Mouse (Mus musculus) gastrocnemius, postnatal 4 days (tissue): Measurements from ENCODE around the gene Olfr1212. TPM values are rescaled to one million over a fixed set of nuclear protein-coding genes. Genes with fewer than 3 reads are reported as not detected.

Source experiments
- DNase-seq, 2 experiments: peaks; one replicate each; pipeline ENCODE4 v3.0.0; 2021 to 2022; ENCODE audit warnings: low spot score in 2 of 2, mixed read lengths in 2 of 2
- long read RNA-seq, 2 experiments: library from polyadenylated mRNA; stranded (forward); transcript quantifications; one replicate each; pipeline ENCODE4 v2.0.0; 2021
- total RNA-seq, 2 experiments: library from RNA; stranded (reverse); gene quantifications; 2 replicates each; pipeline ENCODE4 v1.2.3; 2021

Olfr1212 gene
- total RNA-seq = not detected
- long read RNA-seq, experiment 1 = 0 reads
- long read RNA-seq, experiment 2 = 0 reads

- no peak for DNase-seq
Measured at GRCm38 (mm10) chr2:88953669-88954068, at the start of gene Olfr1212. Olfr1212 (plus strand) TSS chr2:88953969.

GRCm38 (mm10) chr2:88915057-88915456 lies 38.7 kb upstream of the Olfr1212 start, which contains the start of gene Olfr1209:
Olfr1209 (minus strand) TSS chr2:88915157.
- no peak for DNase-seq

GRCm38 (mm10) chr2:88938011-88938410 lies 15.8 kb upstream of the Olfr1212 start, which contains the start of gene Olfr1211:
Olfr1211 (minus strand) TSS chr2:88938111.
- no peak for DNase-seq

DNA sequence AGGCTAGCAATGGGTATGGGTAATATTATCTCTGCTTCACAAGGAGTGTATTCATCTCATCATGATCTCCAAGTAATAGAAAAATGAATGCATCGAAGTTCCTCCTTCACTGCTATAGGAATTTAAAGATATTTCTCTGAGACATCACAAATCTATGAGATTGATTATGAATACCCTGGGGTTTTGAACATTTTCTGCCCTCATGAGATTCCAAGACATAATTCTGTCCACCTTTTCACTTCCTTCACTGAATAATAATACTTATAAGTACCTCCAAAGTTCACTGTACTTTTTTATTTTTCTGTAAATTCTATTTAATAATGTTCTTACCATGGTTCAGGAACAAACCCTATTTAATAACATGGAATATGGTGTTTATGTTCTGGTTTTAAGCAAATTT lies 26.4 kb downstream of the Olfr1212 start, which contains the start of gene Gm13762:
Gene Gm13762, minus strand, starts transcription at position 101 of the 400 bp plus-strand sequence.
- DNase-seq = no peak

- DNase-seq = no peak
Measured at GRCm38 (mm10) chr2:88992553-88992952, 38.8 kb downstream of the Olfr1212 start, which contains the start of gene Olfr1214. Olfr1214 (minus strand) TSS chr2:88992653.

- no peak for DNase-seq
Measured at GRCm38 (mm10) chr2:89006873-89007272, 53.1 kb downstream of the Olfr1212 start, which contains the start of gene Olfr1215. Olfr1215 (minus strand) TSS chr2:89006973.

Other genes with a start within 250 kb of the Olfr1212 start
- gene Olfr1196, start 249.4 kb upstream of the Olfr1212 start, total RNA-seq = not detected
- gene Olfr1197, start 221.6 kb upstream of the Olfr1212 start, total RNA-seq = not detected
- not detected for gene Olfr1198, start 202.6 kb upstream of the Olfr1212 start, total RNA-seq
- not detected for gene Olfr1199, start 193.5 kb upstream of the Olfr1212 start, total RNA-seq
- not detected for gene Olfr1200, start 183.5 kb upstream of the Olfr1212 start, total RNA-seq
- not detected for gene Olfr1201, start 160.9 kb upstream of the Olfr1212 start, total RNA-seq
- gene Olfr1202, start 139.5 kb upstream of the Olfr1212 start, total RNA-seq = under 1 TPM in 1 of 2 experiments, not detected in 1; 0.07 TPM
- not detected for gene Olfr1205, start 124.2 kb upstream of the Olfr1212 start, total RNA-seq
- gene Olfr1204, start 104.7 kb upstream of the Olfr1212 start, total RNA-seq = not detected
- not detected for gene Olfr1206, start 90.7 kb upstream of the Olfr1212 start, total RNA-seq
- not detected for gene Olfr1208, start 51.7 kb upstream of the Olfr1212 start, total RNA-seq
- not detected for gene Olfr1209, start 38.8 kb upstream of the Olfr1212 start, total RNA-seq
- not detected for gene Olfr1211, start 15.9 kb upstream of the Olfr1212 start, total RNA-seq
- not detected for gene Gm13762, start 26.3 kb downstream of the Olfr1212 start, total RNA-seq
- not detected for gene Olfr1214, start 38.7 kb downstream of the Olfr1212 start, total RNA-seq
- not detected for gene Olfr1215, start 53.0 kb downstream of the Olfr1212 start, total RNA-seq
- gene Olfr1216, start 64.4 kb downstream of the Olfr1212 start, total RNA-seq = not detected
- not detected for gene Olfr1217, start 78.1 kb downstream of the Olfr1212 start, total RNA-seq
- gene Olfr1218, start 107.2 kb downstream of the Olfr1212 start, total RNA-seq = not detected
- not detected for gene Olfr1219, start 129.5 kb downstream of the Olfr1212 start, total RNA-seq
- gene Olfr1220, start 152.9 kb downstream of the Olfr1212 start, total RNA-seq = not detected
- not detected for gene Olfr1221, start 163.3 kb downstream of the Olfr1212 start, total RNA-seq
- not detected for gene Olfr1222, start 179.1 kb downstream of the Olfr1212 start, total RNA-seq
- gene Olfr1223, start 197.6 kb downstream of the Olfr1212 start, total RNA-seq = not detected
- not detected for gene Olfr1224-ps1, start 210.1 kb downstream of the Olfr1212 start, total RNA-seq
- gene Olfr1225, start 220.7 kb downstream of the Olfr1212 start, total RNA-seq = not detected
- not detected for gene Olfr1226, start 246.1 kb downstream of the Olfr1212 start, total RNA-seq